Mouse (Mus musculus): ENCODE measurements around the gene Nmt2. TPM values are rescaled to one million over a fixed set of nuclear protein-coding genes. Genes with fewer than 3 reads are reported as not detected.

Nmt2 gene
- polyA plus RNA-seq, 1 experiment: 7.4 TPM

GRCm38 (mm10) chr2:3332484-3333242 is 48.7 kb downstream of the Nmt2 start, which contains the start of gene Rpp38:
Rpp38 (minus strand) TSS chr2:3332643.
- Histone ChIP-seq H3K36me3 (ENCODE audit: control insufficient read depth, insufficient read depth, low read length) (no peaks in the 10 kb centered on the region; the same call in 1 of the 2 replicates), H3K4me1 (replicated peaks; ENCODE audit: control insufficient read depth, insufficient read depth, low read length) (peaks cover 7% of the 10 kb centered on the region), H3K27me3 (ENCODE audit: control insufficient read depth, insufficient read depth, low read length) (no peaks in the 10 kb centered on the region), H3K27ac (ENCODE audit: control insufficient read depth, insufficient read depth, low read length) (no peak within 1 kb of the TSS), H3K4me3 (ENCODE audit: control insufficient read depth, insufficient read depth, low read length) (peak within 1 kb of the TSS; percentile 76)
- TF ChIP-seq CTCF (IDR thresholded peaks at IDR 0.05; ENCODE audit: borderline replicate concordance, control insufficient read depth, extremely low read depth, insufficient read depth, low read length, poor library complexity) (0 out of 2 replicates have a peak, but pooled peaks have one; percentile 45), POLR2A (IDR thresholded peaks at IDR 0.05; ENCODE audit: control insufficient read depth, extremely low read depth, insufficient read depth, low read length, poor library complexity) (peak; percentile 64)
- DNase-seq: peak; percentile 97
- under 1% methylated on average over 45 of the region's 45 CpGs for WGBS

GRCm38 (mm10) chr2:3333761-3334160 is 49.7 kb downstream of the Nmt2 start:
- no peak for TF ChIP-seq CTCF (IDR thresholded peaks at IDR 0.05; ENCODE audit: borderline replicate concordance, control insufficient read depth, extremely low read depth, insufficient read depth, low read length, poor library complexity)
- TF ChIP-seq POLR2A (IDR thresholded peaks at IDR 0.05; ENCODE audit: control insufficient read depth, extremely low read depth, insufficient read depth, low read length, poor library complexity): no peak
- H3K4me1 ChIP-seq (replicated peaks; ENCODE audit: control insufficient read depth, insufficient read depth, low read length): peaks cover 7% of the 10 kb centered on the region
- WGBS: 51% methylated on average over 12 of the region's 12 CpGs
- H3K27ac ChIP-seq (ENCODE audit: control insufficient read depth, insufficient read depth, low read length): no peak overlapping the region
- no peaks in the 10 kb centered on the region; the same call in 1 of the 2 replicates for H3K36me3 ChIP-seq (ENCODE audit: control insufficient read depth, insufficient read depth, low read length)
- no peak for DNase-seq
- no peak overlapping the region for H3K4me3 ChIP-seq (ENCODE audit: control insufficient read depth, insufficient read depth, low read length)
- H3K27me3 ChIP-seq (ENCODE audit: control insufficient read depth, insufficient read depth, low read length): no peaks in the 10 kb centered on the region

GRCm38 (mm10) chr2:3335611-3336301 is 51.7 kb downstream of the Nmt2 start, which contains the start of gene Acbd7:
Acbd7 (plus strand) TSS chr2:3336168.
- 0 out of 2 replicates have a peak within 1 kb of the TSS, but pooled peaks have one; percentile 2 for H3K4me3 ChIP-seq (ENCODE audit: control insufficient read depth, insufficient read depth, low read length)
- H3K36me3 ChIP-seq (ENCODE audit: control insufficient read depth, insufficient read depth, low read length): no peaks in the 10 kb centered on the region
- H3K27ac ChIP-seq (ENCODE audit: control insufficient read depth, insufficient read depth, low read length): no peak within 1 kb of the TSS
- no peaks in the 10 kb centered on the region for H3K27me3 ChIP-seq (ENCODE audit: control insufficient read depth, insufficient read depth, low read length)
- TF ChIP-seq CTCF (IDR thresholded peaks at IDR 0.05; ENCODE audit: borderline replicate concordance, control insufficient read depth, extremely low read depth, insufficient read depth, low read length, poor library complexity) (0 out of 2 replicates have a peak, but pooled peaks have one; percentile 23), POLR2A (IDR thresholded peaks at IDR 0.05; ENCODE audit: control insufficient read depth, extremely low read depth, insufficient read depth, low read length, poor library complexity) (no peak)
- peaks cover 7% of the 10 kb centered on the region for H3K4me1 ChIP-seq (replicated peaks; ENCODE audit: control insufficient read depth, insufficient read depth, low read length)
- 4% methylated on average over 20 of the region's 20 CpGs for WGBS
- DNase-seq: peak; percentile 58

- no peaks in the 10 kb centered on the region for H3K4me1 ChIP-seq (replicated peaks; ENCODE audit: control insufficient read depth, insufficient read depth, low read length)
- DNase-seq: no peak
- 90% methylated on average over 4 of the region's 4 CpGs for WGBS
- TF ChIP-seq CTCF (IDR thresholded peaks at IDR 0.05; ENCODE audit: borderline replicate concordance, control insufficient read depth, extremely low read depth, insufficient read depth, low read length, poor library complexity): no peak
- no peak for TF ChIP-seq POLR2A (IDR thresholded peaks at IDR 0.05; ENCODE audit: control insufficient read depth, extremely low read depth, insufficient read depth, low read length, poor library complexity)
- H3K36me3 ChIP-seq (ENCODE audit: control insufficient read depth, insufficient read depth, low read length): no peaks in the 10 kb centered on the region
- no peak overlapping the region for H3K4me3 ChIP-seq (ENCODE audit: control insufficient read depth, insufficient read depth, low read length)
- no peaks in the 10 kb centered on the region for H3K27me3 ChIP-seq (ENCODE audit: control insufficient read depth, insufficient read depth, low read length)
- no peak overlapping the region for H3K27ac ChIP-seq (ENCODE audit: control insufficient read depth, insufficient read depth, low read length)
Observed at GRCm38 (mm10) chr2:3348422-3348821, 64.4 kb downstream of the Nmt2 start.

DNA sequence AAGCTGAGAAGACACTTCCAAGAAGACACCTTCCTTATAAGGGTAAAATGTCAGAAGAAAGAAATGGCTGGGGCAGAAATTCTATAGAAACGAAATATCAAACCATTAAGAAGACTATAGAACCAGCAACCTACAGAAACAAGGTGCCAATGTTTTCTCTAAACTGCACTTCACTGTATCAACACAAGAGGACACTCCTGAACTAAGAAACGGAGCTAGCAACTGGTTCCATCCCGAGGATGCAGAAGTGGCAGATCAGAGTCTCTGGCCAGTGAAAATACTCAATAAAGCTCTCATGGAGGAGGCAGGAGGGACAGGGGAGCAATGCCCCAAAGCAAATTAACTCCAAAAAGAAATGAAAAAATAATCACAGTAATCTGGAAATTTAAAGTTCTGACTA is 64.9 kb downstream of the Nmt2 start:
- Histone ChIP-seq H3K27ac (ENCODE audit: control insufficient read depth, insufficient read depth, low read length) (no peak overlapping the region), H3K4me1 (replicated peaks; ENCODE audit: control insufficient read depth, insufficient read depth, low read length) (no peaks in the 10 kb centered on the region), H3K27me3 (ENCODE audit: control insufficient read depth, insufficient read depth, low read length) (no peaks in the 10 kb centered on the region), H3K36me3 (ENCODE audit: control insufficient read depth, insufficient read depth, low read length) (no peaks in the 10 kb centered on the region), H3K4me3 (ENCODE audit: control insufficient read depth, insufficient read depth, low read length) (no peak overlapping the region)
- TF ChIP-seq POLR2A (IDR thresholded peaks at IDR 0.05; ENCODE audit: control insufficient read depth, extremely low read depth, insufficient read depth, low read length, poor library complexity) (no peak), CTCF (IDR thresholded peaks at IDR 0.05; ENCODE audit: borderline replicate concordance, control insufficient read depth, extremely low read depth, insufficient read depth, low read length, poor library complexity) (no peak)
- peak; percentile 24 for DNase-seq
- WGBS: 8% methylated on average over 3 of the region's 3 CpGs

DNA sequence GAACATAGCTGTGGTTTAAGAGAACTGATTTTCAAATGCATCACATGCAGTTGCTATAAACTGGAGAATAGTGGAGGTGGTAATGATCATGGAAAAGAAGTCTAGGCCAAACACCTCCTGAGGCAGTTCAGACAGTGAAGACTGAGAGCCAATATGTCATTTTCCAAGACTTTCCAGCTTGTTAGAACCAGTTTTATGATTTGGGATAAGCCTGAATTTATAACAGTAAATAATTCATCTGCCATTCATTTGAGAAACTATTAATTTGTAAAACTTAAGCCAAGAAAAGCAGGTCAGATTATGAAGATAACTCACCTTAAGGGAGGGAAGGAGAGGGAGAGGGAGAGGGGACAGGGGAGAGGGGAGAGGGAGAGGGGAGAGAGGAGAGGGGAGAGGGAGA is 69.1 kb downstream of the Nmt2 start:
- no peak overlapping the region for H3K4me3 ChIP-seq (ENCODE audit: control insufficient read depth, insufficient read depth, low read length)
- H3K27me3 ChIP-seq (ENCODE audit: control insufficient read depth, insufficient read depth, low read length): no peaks in the 10 kb centered on the region
- DNase-seq: no peak
- no peaks in the 10 kb centered on the region for H3K36me3 ChIP-seq (ENCODE audit: control insufficient read depth, insufficient read depth, low read length)
- no peak overlapping the region for H3K27ac ChIP-seq (ENCODE audit: control insufficient read depth, insufficient read depth, low read length)
- TF ChIP-seq POLR2A (IDR thresholded peaks at IDR 0.05; ENCODE audit: control insufficient read depth, extremely low read depth, insufficient read depth, low read length, poor library complexity): no peak
- no peak for TF ChIP-seq CTCF (IDR thresholded peaks at IDR 0.05; ENCODE audit: borderline replicate concordance, control insufficient read depth, extremely low read depth, insufficient read depth, low read length, poor library complexity)
- H3K4me1 ChIP-seq (replicated peaks; ENCODE audit: control insufficient read depth, insufficient read depth, low read length): no peaks in the 10 kb centered on the region
